12 mouse cellular contexts compared by ENCODE assay signal in genomic region chr3:21822675-21823074, GRCm38 (mm10).
"Had no signal": no experiment of that assay in that cellular context is flagged by ENCODE, and none has a peak within 500 bp of the region (broad histone marks: within the 10 kb centered on the region; RNA-seq: fewer than 3 reads in every experiment).

No protein-coding gene starts in this region.

- H3K27ac ChIP-seq: macrophage; midbrain, embryonic 15.5 days; stomach, embryonic 15.5 days had no signal

- H3K9ac ChIP-seq: lung, embryonic 14.5 days; midbrain, embryonic 15.5 days; stomach, embryonic 15.5 days had no signal

- H3K4me1 ChIP-seq: stomach, embryonic 15.5 days had no signal

- H3K9me3 ChIP-seq: megakaryocyte, embryonic 14.5 days; midbrain, embryonic 15.5 days; stomach, embryonic 15.5 days had no signal

- H3K27me3 ChIP-seq: megakaryocyte, embryonic 14.5 days; midbrain, embryonic 15.5 days; stomach, embryonic 15.5 days had no signal

- H3K4me3 ChIP-seq: megakaryocyte, embryonic 14.5 days; midbrain, embryonic 15.5 days; stomach, embryonic 15.5 days had no signal

- DNase-seq: kidney, adult 18-20 months; kidney, postnatal 14 days; lung, embryonic 14.5 days; lung, postnatal 14 days; right cerebral cortex, postnatal 14 days; thymus, postnatal 4 days had no signal

- ATAC-seq: midbrain, embryonic 15.5 days had no signal

- H3K4me2 ChIP-seq: liver, embryonic 11.5 days; lung, embryonic 14.5 days; midbrain, embryonic 11.5 days; midbrain, embryonic 15.5 days; stomach, embryonic 15.5 days had no signal

- H3K36me3 ChIP-seq: midbrain, embryonic 15.5 days; stomach, embryonic 15.5 days had no signal
